Mouse (Mus musculus) E14TG2a.4 (cell line): Measurements from ENCODE around the gene Pcbp4.

Source experiments
- CTCF ChIP-seq: conservative IDR thresholded peaks from 2 replicates; pipeline ENCODE4 v1.5.1; 2014; ENCODE audit warnings: low read length
- NANOG ChIP-seq: IDR thresholded peaks from 2 replicates; pipeline ENCODE4 v1.6.1; 2014; ENCODE audit warnings: borderline replicate concordance, low read length, mixed read lengths
- POU5F1 ChIP-seq: IDR thresholded peaks from 2 replicates; pipeline ENCODE4 v1.6.1; 2014; ENCODE audit warnings: low read length, borderline replicate concordance

GRCm38 (mm10) chr9:106457163-106457559, 4.1 kb downstream of the Pcbp4 start:
- TF ChIP-seq CTCF = no peak
- TF ChIP-seq NANOG = no peak
- no peak for TF ChIP-seq POU5F1
